Mouse (Mus musculus): ENCODE data around the gene Pip4p1. TPM values are rescaled to one million over a fixed set of nuclear protein-coding genes. Genes with fewer than 3 reads are reported as not detected.
"Not testable (repeated sequence)": the region's sequence is repeated elsewhere in the genome, so short reads cannot be mapped to it uniquely, and the experiment has no call there.

Pip4p1 gene
- polyA plus RNA-seq, 1 experiment = 95.5 TPM

DNA sequence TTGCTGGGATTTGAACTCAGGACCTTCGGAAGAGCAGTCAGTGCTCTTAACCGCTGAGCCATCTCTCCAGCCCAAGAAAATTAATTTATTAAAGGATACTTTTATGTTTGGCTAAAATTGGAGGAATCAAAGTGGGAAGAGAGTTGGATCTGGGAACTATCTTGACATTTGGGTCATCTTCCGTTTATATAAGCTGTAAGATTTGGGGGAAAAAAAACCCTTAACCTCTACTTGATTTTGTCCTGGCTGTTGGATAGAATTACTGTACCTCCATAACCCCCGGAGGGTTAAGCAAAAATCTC, 25.9 kb downstream of the Pip4p1 start:
- H3K36me3 ChIP-seq (ENCODE audit: control insufficient read depth, insufficient read depth, low read length, poor library complexity, severe bottlenecking) = no peaks in the 10 kb centered on the region
- H3K9ac ChIP-seq (ENCODE audit: low read depth, poor library complexity, severe bottlenecking) = no peak overlapping the region
- H3K27me3 ChIP-seq (ENCODE audit: control insufficient read depth, insufficient read depth, low read length, poor library complexity, severe bottlenecking) = no peaks in the 10 kb centered on the region
- TF ChIP-seq CTCF (IDR thresholded peaks at IDR 0.05; ENCODE audit: low read depth, low read length) = no peak
- TF ChIP-seq POLR2A (IDR thresholded peaks at IDR 0.05; ENCODE audit: insufficient read depth, low read length) = no peak
- TF ChIP-seq EP300 (IDR thresholded peaks at IDR 0.05; ENCODE audit: insufficient read depth, low read depth, low read length) = no peak
- no peaks in the 10 kb centered on the region for H3K4me1 ChIP-seq (ENCODE audit: control insufficient read depth, insufficient read depth, low read length)
- H3K9me3 ChIP-seq (replicated peaks; ENCODE audit: control insufficient read depth, insufficient read depth, low read length, poor library complexity, severe bottlenecking) = no peaks in the 10 kb centered on the region
- H3K27ac ChIP-seq (ENCODE audit: insufficient read depth, low read length) = no peak overlapping the region
- no peak overlapping the region for H3K4me3 ChIP-seq (ENCODE audit: low read depth, low read length)

DNA sequence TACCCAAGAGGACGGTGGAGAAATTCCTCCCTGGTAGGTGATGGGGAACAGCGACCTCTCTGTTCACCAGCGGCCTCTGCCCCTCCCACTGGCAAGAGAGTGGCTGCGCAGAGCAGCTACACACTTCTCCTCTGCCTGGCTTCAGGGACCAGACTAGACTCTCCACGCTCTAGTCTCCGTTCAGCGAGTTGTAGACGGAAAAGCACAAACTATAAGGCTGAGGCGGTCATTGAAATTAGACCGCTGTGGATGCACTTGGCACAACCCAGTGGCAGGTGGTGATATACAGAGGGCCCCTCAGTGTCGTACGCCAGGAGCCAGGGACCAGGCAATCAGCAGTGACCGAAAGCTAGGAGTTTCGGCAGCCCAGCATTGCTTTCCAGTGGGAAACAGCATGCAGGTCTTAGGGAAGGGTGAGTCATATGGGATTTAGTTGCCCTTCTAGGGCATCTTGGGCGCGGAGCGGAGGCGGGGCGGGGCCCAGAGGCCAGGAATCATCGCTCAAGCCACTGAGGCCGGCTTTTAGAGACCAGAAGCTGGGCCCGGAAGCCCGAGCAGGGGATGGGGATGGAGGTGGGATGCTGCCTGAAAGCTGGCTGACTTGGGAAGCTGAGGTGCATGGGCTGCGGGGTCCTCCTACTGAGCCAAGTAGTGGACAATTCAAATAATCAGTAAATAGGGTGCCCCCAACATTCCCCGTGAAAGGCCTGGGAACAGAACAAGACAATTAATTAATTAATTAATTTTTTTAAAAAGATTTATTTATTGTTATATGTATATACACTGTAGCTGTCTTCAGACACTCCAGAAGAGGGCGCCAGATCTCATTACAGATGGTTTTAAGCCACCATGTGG, 26.5 kb downstream of the Pip4p1 start:
- peak overlapping the region; percentile 69 for H3K27ac ChIP-seq (ENCODE audit: insufficient read depth, low read length)
- H3K9me3 ChIP-seq (replicated peaks; ENCODE audit: control insufficient read depth, insufficient read depth, low read length, poor library complexity, severe bottlenecking) = no peaks in the 10 kb centered on the region
- peak overlapping the region; percentile 87 for H3K9ac ChIP-seq (ENCODE audit: low read depth, poor library complexity, severe bottlenecking)
- H3K27me3 ChIP-seq (ENCODE audit: control insufficient read depth, insufficient read depth, low read length, poor library complexity, severe bottlenecking) = no peaks in the 10 kb centered on the region
- peak overlapping the region; percentile 97 for H3K4me3 ChIP-seq (ENCODE audit: low read depth, low read length)
- TF ChIP-seq EP300 (IDR thresholded peaks at IDR 0.05; ENCODE audit: insufficient read depth, low read depth, low read length) (0 out of 2 replicates have a peak, but pooled peaks have one; percentile 20), CTCF (IDR thresholded peaks at IDR 0.05; ENCODE audit: low read depth, low read length) (peak; percentile 73), POLR2A (IDR thresholded peaks at IDR 0.05; ENCODE audit: insufficient read depth, low read length) (peak; percentile 45)
- no peaks in the 10 kb centered on the region for H3K4me1 ChIP-seq (ENCODE audit: control insufficient read depth, insufficient read depth, low read length)
- H3K36me3 ChIP-seq (ENCODE audit: control insufficient read depth, insufficient read depth, low read length, poor library complexity, severe bottlenecking) = no peaks in the 10 kb centered on the region

DNA sequence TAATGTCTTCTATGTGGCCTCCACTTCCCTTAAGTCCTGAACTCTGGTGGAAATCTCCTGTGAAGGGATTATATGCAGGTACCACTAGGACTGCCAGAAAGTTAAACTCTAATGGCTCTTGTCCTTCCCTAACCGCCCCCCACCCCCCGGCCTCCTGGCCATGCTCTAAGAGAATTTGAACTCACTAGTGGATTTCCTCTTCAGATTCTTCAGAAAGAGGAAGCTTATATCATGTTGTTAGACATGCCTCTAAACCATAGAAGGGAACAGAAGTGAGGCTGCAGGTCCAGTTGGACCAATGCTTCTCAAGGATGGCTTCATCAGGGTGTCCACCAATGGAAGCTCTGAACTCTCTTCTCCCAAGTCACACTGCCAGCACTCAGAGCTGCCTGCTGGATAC, 32.7 kb downstream of the Pip4p1 start:
- not testable (repeated sequence) for H3K4me1 ChIP-seq (ENCODE audit: control insufficient read depth, insufficient read depth, low read length); H3K9ac ChIP-seq (ENCODE audit: low read depth, poor library complexity, severe bottlenecking); H3K36me3 ChIP-seq (ENCODE audit: control insufficient read depth, insufficient read depth, low read length, poor library complexity, severe bottlenecking)

DNA sequence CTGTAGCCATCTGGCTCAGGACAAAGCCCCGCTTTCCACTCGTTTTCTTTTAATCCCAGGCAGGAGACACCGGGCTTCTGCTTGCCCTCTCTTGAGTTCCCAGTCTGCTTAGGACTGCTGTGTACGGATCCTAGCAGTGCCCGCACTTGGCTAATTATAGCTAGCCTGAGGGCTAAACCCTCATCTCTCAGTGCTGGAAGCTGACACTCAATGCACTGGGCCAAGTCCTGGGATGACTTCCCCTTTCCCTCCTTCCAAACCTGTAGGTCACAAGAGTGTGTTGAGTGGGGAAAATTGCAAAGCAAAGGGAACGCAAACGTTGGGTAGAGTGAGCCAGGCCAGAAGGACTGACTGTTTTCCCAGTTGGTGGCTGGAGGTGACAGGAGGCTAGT, 33.3 kb downstream of the Pip4p1 start, which contains the start of gene Klhl33:
Klhl33 (minus strand) TSS at position 134 of the 392 bp plus-strand sequence.
- Histone ChIP-seq H3K4me3 (ENCODE audit: low read depth, low read length) (peak within 1 kb of the TSS; percentile 54), H3K9me3 (replicated peaks; ENCODE audit: control insufficient read depth, insufficient read depth, low read length, poor library complexity, severe bottlenecking) (no peaks in the 10 kb centered on the region), H3K9ac (ENCODE audit: low read depth, poor library complexity, severe bottlenecking) (peak within 1 kb of the TSS; percentile 20), H3K4me1 (ENCODE audit: control insufficient read depth, insufficient read depth, low read length) (no peaks in the 10 kb centered on the region), H3K27me3 (ENCODE audit: control insufficient read depth, insufficient read depth, low read length, poor library complexity, severe bottlenecking) (no peaks in the 10 kb centered on the region), H3K27ac (ENCODE audit: insufficient read depth, low read length) (no peak within 1 kb of the TSS), H3K36me3 (ENCODE audit: control insufficient read depth, insufficient read depth, low read length, poor library complexity, severe bottlenecking) (no peaks in the 10 kb centered on the region)
- no peak for TF ChIP-seq CTCF (IDR thresholded peaks at IDR 0.05; ENCODE audit: low read depth, low read length)
- no peak for TF ChIP-seq POLR2A (IDR thresholded peaks at IDR 0.05; ENCODE audit: insufficient read depth, low read length)
- no peak for TF ChIP-seq EP300 (IDR thresholded peaks at IDR 0.05; ENCODE audit: insufficient read depth, low read depth, low read length)

More for the DNA sequence above, 32.7 kb downstream of the Pip4p1 start:
- H3K9me3 ChIP-seq (replicated peaks; ENCODE audit: control insufficient read depth, insufficient read depth, low read length, poor library complexity, severe bottlenecking); H3K27ac ChIP-seq (ENCODE audit: insufficient read depth, low read length); H3K4me3 ChIP-seq (ENCODE audit: low read depth, low read length); H3K27me3 ChIP-seq (ENCODE audit: control insufficient read depth, insufficient read depth, low read length, poor library complexity, severe bottlenecking): not testable (repeated sequence)

DNA sequence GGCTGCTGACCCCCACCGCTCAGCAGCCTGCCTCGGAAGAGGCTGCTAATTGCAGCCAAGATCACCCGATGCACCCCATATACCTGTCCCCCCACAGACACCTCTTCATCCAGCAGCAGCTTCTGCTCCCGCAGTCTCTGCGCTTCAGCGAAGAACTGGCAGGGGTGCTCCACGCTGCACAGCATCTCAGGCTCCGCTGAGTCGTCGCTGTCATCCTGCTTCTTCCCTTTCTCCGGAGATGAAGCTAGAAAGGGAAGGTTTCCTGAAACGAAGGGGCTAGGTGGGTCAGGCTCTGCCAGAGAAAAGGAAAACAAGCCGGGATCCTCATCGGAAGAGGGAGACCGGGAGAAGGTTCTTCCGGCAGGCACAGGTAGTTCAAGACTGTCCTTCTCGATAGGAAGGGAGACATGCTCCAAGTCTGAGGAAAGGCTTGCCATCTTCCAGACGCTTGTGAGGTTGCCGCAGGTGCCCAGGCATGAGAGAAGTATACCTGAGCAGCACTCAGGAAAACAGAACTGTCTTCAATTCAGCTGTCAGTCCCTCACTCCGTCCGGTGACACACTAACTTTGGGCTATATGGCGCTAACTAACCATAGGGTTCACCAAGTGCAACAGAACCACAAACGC, 33.8 kb downstream of the Pip4p1 start:
- Histone ChIP-seq H3K36me3 (ENCODE audit: control insufficient read depth, insufficient read depth, low read length, poor library complexity, severe bottlenecking) (no peaks in the 10 kb centered on the region), H3K27ac (ENCODE audit: insufficient read depth, low read length) (no peak overlapping the region), H3K4me1 (ENCODE audit: control insufficient read depth, insufficient read depth, low read length) (no peaks in the 10 kb centered on the region), H3K9ac (ENCODE audit: low read depth, poor library complexity, severe bottlenecking) (peak overlapping the region; percentile 20), H3K27me3 (ENCODE audit: control insufficient read depth, insufficient read depth, low read length, poor library complexity, severe bottlenecking) (no peaks in the 10 kb centered on the region), H3K4me3 (ENCODE audit: low read depth, low read length) (peak overlapping the region; percentile 54), H3K9me3 (replicated peaks; ENCODE audit: control insufficient read depth, insufficient read depth, low read length, poor library complexity, severe bottlenecking) (no peaks in the 10 kb centered on the region)
- TF ChIP-seq CTCF (IDR thresholded peaks at IDR 0.05; ENCODE audit: low read depth, low read length) (no peak), EP300 (IDR thresholded peaks at IDR 0.05; ENCODE audit: insufficient read depth, low read depth, low read length) (no peak), POLR2A (IDR thresholded peaks at IDR 0.05; ENCODE audit: insufficient read depth, low read length) (no peak)
